Mouse (Mus musculus) small intestine, adult 2 months (tissue): ENCODE data around the gene Zswim1. TPM values are rescaled to one million over a fixed set of nuclear protein-coding genes. Genes with fewer than 3 reads are reported as not detected.
A peak's percentile ranks its signal among the peaks of the same experiment; 100 is the strongest.
"Not testable (repeated sequence)": the region's sequence is repeated elsewhere in the genome, so short reads cannot be mapped to it uniquely, and the experiment has no call there.

Experiments used
- H3K27ac ChIP-seq: fragments of 200-500 bp; 2 replicates; pipeline ENCODE4 v1.5.1; 2012; ENCODE audit warnings: low read depth, low read length, control low read depth, inconsistent platforms; ENCODE audit not compliant: insufficient read depth
- H3K27me3 ChIP-seq: fragments of 200-500 bp; 2 replicates; pipeline ENCODE4 v1.6.1; 2012; ENCODE audit warnings: mild to moderate bottlenecking, moderate library complexity, low read length, inconsistent platforms; ENCODE audit not compliant: control insufficient read depth, insufficient read depth
- H3K36me3 ChIP-seq: fragments of 200-500 bp; 2 replicates; pipeline ENCODE4 v1.6.1; 2012; ENCODE audit warnings: mild to moderate bottlenecking, low read length, control low read depth, inconsistent platforms; ENCODE audit not compliant: control insufficient read depth, insufficient read depth
- H3K4me1 ChIP-seq: fragments of 200-500 bp; 2 replicates; pipeline ENCODE4 v1.6.1; 2012; ENCODE audit warnings: low read length, inconsistent platforms, mixed read lengths; ENCODE audit not compliant: control insufficient read depth, insufficient read depth, insufficient read length
- H3K4me3 ChIP-seq: fragments of 200-500 bp; 2 replicates; pipeline ENCODE4 v1.5.1; 2012; ENCODE audit warnings: low read depth, mild to moderate bottlenecking, control low read depth, inconsistent platforms, low read length, moderate library complexity
- CTCF ChIP-seq: fragments of 200-500 bp; IDR thresholded peaks from 2 replicates; pipeline ENCODE4 v1.5.1; 2012; ENCODE audit warnings: low read depth, mild to moderate bottlenecking, control low read depth, inconsistent platforms, low read length, moderate library complexity, mixed read lengths; ENCODE audit not compliant: insufficient replicate concordance, insufficient read length; ENCODE audit errors: extremely low read depth
- POLR2A ChIP-seq: fragments of 200-500 bp; IDR thresholded peaks from 2 replicates; pipeline ENCODE4 v1.6.1; 2012; ENCODE audit warnings: low read depth, mild to moderate bottlenecking, control low read depth, inconsistent platforms, low read length, moderate library complexity
- WGBS: fragments of 180-500 bp; shearing (Covaris S2); methylation state at CpG from one replicate; pipeline ENCODE4 v1.1.7; 2018; 5-methylcytosine and 5-hydroxymethylcytosine counted together
- polyA plus RNA-seq: library from polyadenylated mRNA; depleted of rRNA; stranded (reverse); fragments of >200 nt; gene quantifications from 2 replicates; pipeline ENCODE4 v1.2.3, GENCODE M21; 2012; rRNA removed

Zswim1 gene
- polyA plus RNA-seq, 1 experiment, result 8.1 TPM

DNA sequence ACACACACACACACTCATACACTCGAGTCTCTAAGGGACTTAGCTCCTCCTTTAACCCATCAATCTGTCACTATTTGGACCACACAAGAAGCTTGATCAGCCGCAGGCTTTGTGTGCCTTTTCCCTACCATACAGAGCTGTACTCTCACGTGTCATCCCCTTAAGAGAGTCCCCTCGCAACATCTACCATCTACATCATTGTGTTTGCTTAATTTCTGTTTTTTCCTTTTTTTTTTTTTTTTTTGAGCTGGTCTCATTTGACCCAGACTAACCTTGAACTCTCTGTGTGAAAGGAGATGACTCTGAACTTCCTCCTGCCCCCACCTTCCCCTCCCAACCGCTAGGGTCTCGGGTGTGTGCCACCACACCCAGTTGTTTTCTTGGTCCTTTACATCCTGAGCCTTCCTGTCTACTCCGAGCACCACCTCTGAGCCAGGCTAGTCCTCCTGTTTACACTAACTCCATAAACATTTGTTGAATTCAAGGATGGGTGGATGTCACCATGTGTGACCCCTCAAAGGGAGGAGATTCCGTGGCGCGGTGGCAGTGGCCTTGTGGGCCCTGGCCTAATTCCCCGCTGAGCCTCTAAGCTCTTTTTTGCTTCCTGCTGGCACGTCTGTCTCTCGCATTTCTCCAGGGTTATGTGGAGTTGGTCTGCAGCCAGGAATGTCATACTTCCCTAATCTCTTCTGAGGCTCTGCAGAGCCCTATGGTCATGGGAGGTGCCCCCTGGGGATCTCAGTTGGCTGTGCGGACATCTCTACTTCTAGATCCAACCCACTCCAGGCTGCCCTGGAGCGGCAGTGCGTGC, 44.5 kb downstream of the Zswim1 start:
- peaks cover 3% of the 10 kb centered on the region for H3K4me1 ChIP-seq
- no peaks in the 10 kb centered on the region for H3K36me3 ChIP-seq
- TF ChIP-seq POLR2A (no peak), CTCF (no peak)
- H3K27me3 ChIP-seq, result no peaks in the 10 kb centered on the region
- H3K27ac ChIP-seq, result peak overlapping the region; percentile 60
- 38% methylated on average over 16 of the region's 16 CpGs for WGBS
- H3K4me3 ChIP-seq, result no peak overlapping the region

DNA sequence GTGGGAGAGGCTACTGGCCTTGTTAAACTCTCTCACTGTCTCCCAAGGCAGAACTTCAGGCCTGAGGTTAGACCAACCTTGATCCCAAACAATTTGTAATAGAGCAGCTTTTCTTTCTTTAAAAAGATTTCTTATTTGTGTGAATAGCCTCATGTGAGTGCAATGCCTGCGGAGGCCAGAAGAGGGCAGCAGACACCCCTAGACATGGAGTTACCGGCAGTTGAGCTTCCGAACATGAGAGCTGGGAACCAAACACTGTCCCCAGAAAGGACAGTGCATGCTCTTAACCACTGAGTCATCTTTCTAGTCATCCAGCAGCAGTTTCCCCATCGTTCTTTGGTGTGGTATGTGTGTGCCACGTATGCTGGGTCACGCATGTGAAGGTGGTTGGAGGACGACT, 45.1 kb downstream of the Zswim1 start:
- no peaks in the 10 kb centered on the region for H3K36me3 ChIP-seq
- H3K4me3 ChIP-seq, result no peak overlapping the region
- peak overlapping the region; percentile 60 for H3K27ac ChIP-seq
- WGBS, result 95% methylated on average over 7 of the region's 7 CpGs
- H3K4me1 ChIP-seq, result peaks cover 6% of the 10 kb centered on the region; the same call in 1 of the 2 replicates
- TF ChIP-seq POLR2A, result no peak
- TF ChIP-seq CTCF, result peak; percentile 69; the same call in 1 of the 2 replicates
- no peaks in the 10 kb centered on the region for H3K27me3 ChIP-seq

DNA sequence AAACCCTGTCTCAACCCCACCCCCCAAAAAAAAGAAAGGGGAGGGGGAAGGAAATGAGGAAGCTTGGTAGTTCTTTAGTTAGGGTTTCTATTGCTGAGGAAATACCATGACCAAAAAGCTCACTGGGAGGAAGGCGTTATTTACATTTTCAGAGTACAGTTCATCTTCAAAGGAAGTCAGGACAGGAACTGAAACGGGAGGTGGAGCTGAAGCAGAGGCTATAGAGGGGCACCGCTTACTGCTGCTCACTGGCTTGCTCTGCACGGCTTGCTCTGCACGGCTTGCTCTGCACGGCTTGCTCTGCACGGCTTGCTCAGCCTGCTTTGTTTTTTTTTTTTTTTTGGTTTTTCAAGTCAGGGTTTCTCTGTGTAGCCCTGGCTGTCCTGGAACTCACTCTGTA, 46.0 kb downstream of the Zswim1 start:
- 60% methylated on average over 7 of the region's 7 CpGs for WGBS
- Histone ChIP-seq H3K36me3 (no peaks in the 10 kb centered on the region), H3K27ac (peak overlapping the region; percentile 60), H3K4me3 (no peak overlapping the region), H3K27me3 (no peaks in the 10 kb centered on the region), H3K4me1 (peaks cover 9% of the 10 kb centered on the region; the same call in 1 of the 2 replicates)
- TF ChIP-seq POLR2A (no peak), CTCF (no peak)

DNA sequence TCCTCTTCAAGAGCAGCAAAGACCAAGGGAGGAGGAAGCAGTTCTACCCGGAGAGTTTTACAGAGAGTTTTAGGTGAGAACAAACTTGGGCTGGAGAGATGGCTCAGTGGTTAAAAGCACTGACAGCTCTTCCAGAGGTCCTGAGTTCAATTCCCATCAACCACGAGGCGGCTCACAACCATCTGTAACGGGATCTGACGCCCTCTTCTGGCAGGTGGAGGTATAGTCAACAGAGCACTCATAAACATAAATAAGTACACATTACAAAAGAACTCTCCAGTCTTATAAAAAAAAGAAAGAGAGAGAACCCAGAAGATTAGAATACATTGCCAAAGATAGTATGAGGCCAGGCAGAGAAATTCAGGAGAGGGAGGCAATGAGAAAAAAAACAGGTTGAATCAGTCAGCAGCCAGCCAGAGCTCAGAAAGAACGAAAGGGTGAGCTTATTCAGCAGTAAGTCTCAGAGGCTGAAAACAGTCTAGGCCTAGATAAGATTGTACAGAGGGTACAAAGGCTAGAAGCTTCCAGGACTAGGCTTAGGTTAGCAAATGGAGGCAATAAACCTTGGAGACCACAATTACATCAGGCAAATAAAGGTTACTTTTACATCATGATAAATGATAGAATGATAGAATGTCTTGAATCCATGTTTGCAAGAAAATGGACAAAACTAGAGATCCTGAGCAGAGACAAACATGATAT, 49.3 kb downstream of the Zswim1 start:
- Histone ChIP-seq H3K4me3 (no peak overlapping the region), H3K4me1 (peaks cover 6% of the 10 kb centered on the region; the same call in 1 of the 2 replicates), H3K36me3 (no peaks in the 10 kb centered on the region), H3K27ac (no peak overlapping the region), H3K27me3 (no peaks in the 10 kb centered on the region)
- TF ChIP-seq CTCF (peak; percentile 42; the same call in 1 of the 2 replicates), POLR2A (no peak)
- WGBS, result 42% methylated on average over 6 of the region's 6 CpGs

DNA sequence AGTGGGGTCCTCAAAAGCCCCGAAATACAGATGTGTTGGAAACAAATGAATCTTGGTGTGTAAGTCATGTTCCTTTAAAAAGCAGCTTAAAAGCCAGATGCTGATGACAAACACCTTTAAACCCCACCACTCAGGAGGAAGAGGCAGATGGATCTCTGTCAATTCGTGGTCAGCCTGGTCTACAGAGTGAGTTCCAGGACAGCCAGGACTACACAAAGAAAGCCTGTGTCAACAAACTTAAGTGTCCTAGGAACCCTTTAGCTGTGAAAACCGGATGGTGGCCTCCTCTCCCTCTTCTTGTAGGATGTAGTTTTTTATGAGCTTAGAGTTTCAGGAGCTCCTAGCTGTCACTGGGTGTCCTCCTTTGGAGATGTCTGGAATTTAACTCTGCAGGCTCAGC, 51.1 kb downstream of the Zswim1 start:
- no peak for TF ChIP-seq CTCF
- TF ChIP-seq POLR2A, result no peak
- peaks cover 10% of the 10 kb centered on the region; the same call in 1 of the 2 replicates for H3K4me1 ChIP-seq
- H3K4me3 ChIP-seq, result no peak overlapping the region
- 50% methylated on average over 3 of the region's 3 CpGs for WGBS
- no peaks in the 10 kb centered on the region for H3K27me3 ChIP-seq
- H3K27ac ChIP-seq, result no peak overlapping the region
- 0 out of 2 replicates have a peak, but pooled peaks cover 2% of the 10 kb centered on the region for H3K36me3 ChIP-seq

DNA sequence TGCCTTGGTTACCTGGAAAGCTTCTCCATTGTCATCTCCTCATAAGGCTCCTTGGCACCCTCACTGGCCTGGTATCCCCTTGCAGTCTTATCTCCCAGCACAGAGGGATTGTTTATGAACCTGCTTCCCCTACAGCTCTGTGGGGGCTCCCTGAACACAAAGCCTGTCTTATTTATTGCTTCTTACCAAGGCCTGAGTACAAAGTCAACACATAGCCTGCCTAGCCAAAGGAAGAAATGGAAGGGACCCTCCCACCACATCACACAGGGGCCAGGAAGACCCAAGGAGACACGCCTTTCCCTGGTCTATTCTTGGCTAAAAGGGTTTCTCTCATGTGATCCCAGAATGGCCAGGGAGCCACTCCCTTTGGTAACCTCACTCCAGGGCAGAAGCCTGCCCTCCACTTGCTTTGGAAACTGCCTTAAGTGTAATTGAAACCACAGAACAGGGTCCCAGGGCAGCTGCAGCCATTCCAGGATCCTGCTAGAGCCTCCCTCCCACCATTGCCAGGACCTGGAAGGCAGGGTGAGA, 51.8 kb downstream of the Zswim1 start:
- Histone ChIP-seq H3K4me3 (no peak overlapping the region), H3K27ac (no peak overlapping the region), H3K4me1 (peaks cover 10% of the 10 kb centered on the region; the same call in 1 of the 2 replicates), H3K36me3 (0 out of 2 replicates have a peak, but pooled peaks cover 2% of the 10 kb centered on the region), H3K27me3 (no peaks in the 10 kb centered on the region)
- TF ChIP-seq POLR2A, result no peak
- TF ChIP-seq CTCF, result no peak
- WGBS, result 26% methylated on average over 1 of the region's 1 CpGs

DNA sequence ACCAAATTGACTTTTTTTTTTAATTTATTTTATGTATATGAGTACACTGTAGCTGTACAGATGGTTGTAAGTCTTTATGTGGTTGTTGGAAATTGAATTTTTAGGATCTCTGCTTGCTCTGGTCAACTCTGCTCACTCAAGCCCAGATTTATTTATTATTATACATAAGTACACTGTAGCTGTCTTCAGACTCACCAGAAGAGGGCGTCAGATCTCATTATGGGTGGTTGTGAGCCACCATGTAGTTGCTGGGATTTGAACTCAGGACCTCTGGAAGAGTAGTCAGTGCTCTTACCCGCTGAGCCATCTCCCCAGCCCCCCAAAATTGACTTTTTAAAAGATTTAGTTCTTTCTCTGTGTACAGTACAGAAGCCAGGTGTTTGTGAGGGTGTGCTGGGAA, 53.2 kb downstream of the Zswim1 start:
- H3K4me1 ChIP-seq, result peaks cover 11% of the 10 kb centered on the region
- 53% methylated on average over 2 of the region's 2 CpGs for WGBS
- H3K36me3 ChIP-seq, H3K27ac ChIP-seq, H3K4me3 ChIP-seq, H3K27me3 ChIP-seq: not testable (repeated sequence)

Other genes with a start within 250 kb of the Zswim1 start
- gene Spint3, start 249.2 kb upstream of the Zswim1 start, polyA plus RNA-seq, result not detected in 2 replicates
- not detected in 2 replicates for gene Wfdc6a, start 237.2 kb upstream of the Zswim1 start, polyA plus RNA-seq
- not detected in 2 replicates for gene Eppin, start 229.1 kb upstream of the Zswim1 start, polyA plus RNA-seq
- gene Wfdc6b, start 209.2 kb upstream of the Zswim1 start, polyA plus RNA-seq, result not detected in 2 replicates
- gene Wfdc8, start 209.1 kb upstream of the Zswim1 start, polyA plus RNA-seq, result 0.05 TPM in 1 of 2 replicates, not detected in the other
- gene Wfdc16, start 183.9 kb upstream of the Zswim1 start, polyA plus RNA-seq, result not detected in 2 replicates
- 1.8 TPM in 1 of 2 replicates, not detected in the other for gene Wfdc10, start 166.6 kb upstream of the Zswim1 start, polyA plus RNA-seq
- not detected in 2 replicates for gene Wfdc9, start 166.1 kb upstream of the Zswim1 start, polyA plus RNA-seq
- gene Wfdc11, start 148.6 kb upstream of the Zswim1 start, polyA plus RNA-seq, result not detected in 2 replicates
- not detected in 2 replicates for gene Wfdc13, start 137.6 kb upstream of the Zswim1 start, polyA plus RNA-seq
- gene Spint4, start 124.2 kb upstream of the Zswim1 start, polyA plus RNA-seq, result not detected in 2 replicates
- gene Spint5, start 107.4 kb upstream of the Zswim1 start, polyA plus RNA-seq, result not detected in 2 replicates
- gene Wfdc3, start 76.8 kb upstream of the Zswim1 start, polyA plus RNA-seq, result 0.06 and 0.75 TPM in 2 replicates
- gene Dnttip1, start 76.7 kb upstream of the Zswim1 start, polyA plus RNA-seq, result 20.9 and 37.8 TPM in 2 replicates
- 39.1 and 91.2 TPM in 2 replicates for gene Ube2c, start 52.8 kb upstream of the Zswim1 start, polyA plus RNA-seq
- not detected in 2 replicates for gene Tnnc2, start 42.7 kb upstream of the Zswim1 start, polyA plus RNA-seq
- 9.7 and 19.2 TPM in 2 replicates for gene Snx21, start 36.9 kb upstream of the Zswim1 start, polyA plus RNA-seq
- gene Acot8, start 17.8 kb upstream of the Zswim1 start, polyA plus RNA-seq, result 76.9 and 102 TPM in 2 replicates
- 1.7 and 2.6 TPM in 2 replicates for gene Zswim3, start 17.6 kb upstream of the Zswim1 start, polyA plus RNA-seq
- gene Spata25, start 5.9 kb downstream of the Zswim1 start, polyA plus RNA-seq, result not detected in 2 replicates
- 156 and 235 TPM in 2 replicates for gene Ctsa, start 10.2 kb downstream of the Zswim1 start, polyA plus RNA-seq
- 1.7 and 3.1 TPM in 2 replicates for gene Neurl2, start 10.8 kb downstream of the Zswim1 start, polyA plus RNA-seq
- 20.9 and 34.2 TPM in 2 replicates for gene Pltp, start 35.0 kb downstream of the Zswim1 start, polyA plus RNA-seq
- 22.8 and 30.3 TPM in 2 replicates for gene Pcif1, start 56.6 kb downstream of the Zswim1 start, polyA plus RNA-seq
- gene Zfp335, start 89.1 kb downstream of the Zswim1 start, polyA plus RNA-seq, result 19.1 and 34.1 TPM in 2 replicates
- 11.1 and 12.1 TPM in 2 replicates for gene Mmp9, start 118.1 kb downstream of the Zswim1 start, polyA plus RNA-seq
- gene Slc12a5, start 138.1 kb downstream of the Zswim1 start, polyA plus RNA-seq, result 0.57 and 0.60 TPM in 2 replicates
- gene Ncoa5, start 212.2 kb downstream of the Zswim1 start, polyA plus RNA-seq, result 8.6 and 16.5 TPM in 2 replicates
- gene Cd40, start 232.9 kb downstream of the Zswim1 start, polyA plus RNA-seq, result 4.7 and 6.4 TPM in 2 replicates